Mouse (Mus musculus): ENCODE measurements around the gene Gm10521.

GRCm38 (mm10) chr1:171933851-171934250 lies 38.4 kb downstream of the Gm10521 start:
- TF ChIP-seq MAX (IDR thresholded peaks at IDR 0.05; ENCODE audit: low read depth) (no peak), CEBPB (IDR thresholded peaks at IDR 0.05; ENCODE audit: insufficient read depth, poor library complexity, severe bottlenecking) (no peak)
